Mouse (Mus musculus) MEL (cell line): ENCODE results near the gene Wap. TPM values are rescaled to one million over a fixed set of nuclear protein-coding genes. Genes with fewer than 3 reads are reported as not detected.

Source experiments
- DNase-seq: peaks from one replicate; pipeline ENCODE4 v3.0.0; 2011; ENCODE audit warnings: low read depth, low spot score
- H3K27ac ChIP-seq: 2 replicates; pipeline ENCODE4 v1.5.1; 2012; ENCODE audit warnings: low read depth, mild to moderate bottlenecking, control low read depth, low read length, moderate library complexity; ENCODE audit not compliant: control insufficient read depth
- H3K27me3 ChIP-seq, 2 experiments: fragments of 150-350 bp in 1 of 2; sonication (generic) in 1 of 2; 2 replicates each; pipeline ENCODE4 v1.6.1; 2012; ENCODE audit warnings: low read length in 2 of 2, mild to moderate bottlenecking in 2 of 2, improper control_type of control experiment in 1 of 2, moderate library complexity in 1 of 2; ENCODE audit not compliant: insufficient read depth in 2 of 2, control insufficient read depth in 1 of 2
- H3K36me3 ChIP-seq, 2 experiments: 2 replicates each; pipeline ENCODE4 v1.6.1; 2012 to 2014; ENCODE audit warnings: low read length in 2 of 2, improper control_type of control experiment in 1 of 2, inconsistent platforms in 1 of 2, mild to moderate bottlenecking in 1 of 2; ENCODE audit not compliant: insufficient read depth in 2 of 2, control insufficient read depth in 1 of 2
- H3K4me1 ChIP-seq, 2 experiments: fragments of 150-350 bp in 1 of 2; sonication (generic) in 1 of 2; 2 replicates each; pipeline ENCODE4 v1.6.1; 2012; ENCODE audit warnings: low read length in 2 of 2, improper control_type of control experiment in 1 of 2, mild to moderate bottlenecking in 1 of 2; ENCODE audit not compliant: insufficient read depth in 2 of 2, control insufficient read depth in 1 of 2
- H3K4me3 ChIP-seq, 2 experiments: fragments of 150-350 bp in 1 of 2; sonication (generic) in 1 of 2; 2 replicates each; pipeline ENCODE4 v1.5.1; 2012; ENCODE audit warnings: low read depth in 2 of 2, low read length in 2 of 2, mild to moderate bottlenecking in 2 of 2, moderate library complexity in 2 of 2, control low read depth in 1 of 2, improper control_type of control experiment in 1 of 2; ENCODE audit not compliant: control insufficient read depth in 1 of 2, insufficient read depth in 1 of 2
- H3K79me2 ChIP-seq: 2 replicates; pipeline ENCODE4 v1.6.1; 2012; ENCODE audit warnings: mild to moderate bottlenecking, low read length, moderate library complexity; ENCODE audit not compliant: control insufficient read depth, poor library complexity, insufficient read depth
- H3K9ac ChIP-seq: 2 replicates; pipeline ENCODE4 v1.6.1; 2012; ENCODE audit warnings: low read depth, mild to moderate bottlenecking, control low read depth, low read length, moderate library complexity; ENCODE audit not compliant: control insufficient read depth, poor library complexity, severe bottlenecking
- H3K9me3 ChIP-seq: fragments of 150-350 bp; sonication (generic); replicated peaks from 2 replicates; pipeline ENCODE4 v1.6.1; 2012; ENCODE audit warnings: mild to moderate bottlenecking, low read length, improper control_type of control experiment, moderate library complexity; ENCODE audit not compliant: insufficient read depth
- CHD2 ChIP-seq: IDR thresholded peaks from 2 replicates; pipeline ENCODE4 v1.6.1; 2011; ENCODE audit warnings: low read length, improper control_type of control experiment
- CTCF ChIP-seq, 3 experiments: IDR thresholded peaks in 2 of 3; conservative IDR thresholded peaks in 1 of 3; 2 replicates each; pipeline ENCODE4 v1.5.1; 2011 to 2012; ENCODE audit warnings: low read length in 3 of 3, low read depth in 2 of 3, mild to moderate bottlenecking in 2 of 3, improper control_type of control experiment in 1 of 3, inconsistent platforms in 1 of 3, mixed read lengths in 1 of 3, moderate library complexity in 1 of 3; ENCODE audit not compliant: control insufficient read depth in 1 of 3, insufficient read depth in 1 of 3, poor library complexity in 1 of 3, severe bottlenecking in 1 of 3
- GABPA ChIP-seq: IDR thresholded peaks from 2 replicates; pipeline ENCODE4 v1.6.1; 2012; ENCODE audit warnings: low read depth, mild to moderate bottlenecking, inconsistent platforms, low read length, improper control_type of control experiment, moderate library complexity
- JUND ChIP-seq: IDR thresholded peaks from 2 replicates; pipeline ENCODE4 v1.6.1; 2011; ENCODE audit warnings: low read depth, mild to moderate bottlenecking, improper control_type of control experiment, low read length
- KAT2A ChIP-seq: conservative IDR thresholded peaks from 2 replicates; pipeline ENCODE4 v1.6.1; 2012; ENCODE audit warnings: low read depth, low read length, improper control_type of control experiment, inconsistent platforms
- MAFK ChIP-seq: IDR thresholded peaks from 2 replicates; pipeline ENCODE4 v1.6.1; 2011; ENCODE audit warnings: low read depth, mild to moderate bottlenecking, low read length, improper control_type of control experiment, borderline replicate concordance
- MEF2A ChIP-seq: IDR thresholded peaks from 2 replicates; pipeline ENCODE4 v1.6.1; 2014; ENCODE audit warnings: low read depth, mild to moderate bottlenecking, inconsistent platforms, low read length, improper control_type of control experiment; ENCODE audit not compliant: poor library complexity, insufficient replicate concordance, severe bottlenecking; ENCODE audit errors: extremely low read depth
- NRF1 ChIP-seq: IDR thresholded peaks from 2 replicates; pipeline ENCODE4 v1.6.1; 2014; ENCODE audit warnings: low read depth, mild to moderate bottlenecking, inconsistent platforms, low read length, improper control_type of control experiment, moderate library complexity; ENCODE audit not compliant: poor library complexity, insufficient read depth, severe bottlenecking
- RAD21 ChIP-seq: IDR thresholded peaks from 2 replicates; pipeline ENCODE4 v1.6.1; 2011; ENCODE audit warnings: mild to moderate bottlenecking, low read depth, low read length, improper control_type of control experiment
- RCOR1 ChIP-seq: IDR thresholded peaks from 2 replicates; pipeline ENCODE4 v1.6.1; 2012; ENCODE audit warnings: low read depth, mild to moderate bottlenecking, inconsistent platforms, low read length, improper control_type of control experiment
- TAL1 ChIP-seq: IDR thresholded peaks from 2 replicates; pipeline ENCODE4 v1.6.1; 2012; ENCODE audit warnings: mild to moderate bottlenecking, inconsistent platforms, low read length, moderate library complexity, mixed read lengths
- TBP ChIP-seq: IDR thresholded peaks from 2 replicates; pipeline ENCODE4 v1.8.0; 2011; ENCODE audit warnings: low read depth, low read length, improper control_type of control experiment
- USF1 ChIP-seq: IDR thresholded peaks from 2 replicates; pipeline ENCODE4 v1.6.1; 2014; ENCODE audit warnings: low read depth, mild to moderate bottlenecking, inconsistent platforms, low read length, improper control_type of control experiment, moderate library complexity
- ZC3H11A ChIP-seq: IDR thresholded peaks from 2 replicates; pipeline ENCODE4 v1.6.1; 2012; ENCODE audit warnings: low read depth, mild to moderate bottlenecking, inconsistent platforms, low read length, improper control_type of control experiment
- ZMIZ1 ChIP-seq: IDR thresholded peaks from 2 replicates; pipeline ENCODE4 v1.6.1; 2012; ENCODE audit warnings: low read depth, mild to moderate bottlenecking, inconsistent platforms, low read length, improper control_type of control experiment, moderate library complexity
- ZNF384 ChIP-seq: IDR thresholded peaks from 2 replicates; pipeline ENCODE4 v1.6.1; 2012; ENCODE audit warnings: low read depth, mild to moderate bottlenecking, inconsistent platforms, low read length, improper control_type of control experiment
- polyA plus RNA-seq, 2 experiments: library from polyadenylated mRNA; stranded (reverse) in 1 of 2; unstranded in 1 of 2; fragments of >175 nt in 1 of 2; fragments of >200 nt in 1 of 2; gene quantifications; 2 replicates each; pipeline versions ENCODE4 v1.2.1 to v1.2.4; 2012; ENCODE audit warnings: low replicate concordance in 2 of 2, low read depth in 1 of 2; ENCODE audit not compliant: insufficient read length in 2 of 2, insufficient read depth in 1 of 2, missing spikeins in 1 of 2
- total RNA-seq: library from RNA; depleted of rRNA; stranded (reverse); fragments of 300-350 nt; gene quantifications from 2 replicates; pipeline ENCODE4 v1.2.3, GENCODE M21; 2012

Gene Wap
- total and polyA plus RNA-seq, 3 experiments, result not detected

- Histone ChIP-seq H3K27ac (no peak overlapping the region), H3K4me1 (no peaks in the 10 kb centered on the region), H3K79me2 (no peaks in the 10 kb centered on the region), H3K27me3 (no peaks in the 10 kb centered on the region; a peak in 1 of 4 replicates), H3K9me3 (no peaks in the 10 kb centered on the region), H3K4me3 (no peak overlapping the region), H3K36me3 (no peaks in the 10 kb centered on the region), H3K9ac (no peak overlapping the region)
- no peak for DNase-seq
- TF ChIP-seq ZNF384 (no peak), ZC3H11A (no peak), RCOR1 (no peak), USF1 (no peak), TAL1 (no peak), RAD21 (no peak)
These were observed 36.3 kb upstream of the Wap start for GRCm38 (mm10) chr11:6674701-6675100.

- H3K9ac ChIP-seq, result no peak overlapping the region
- no peaks in the 10 kb centered on the region for H3K79me2 ChIP-seq
- no peak overlapping the region for H3K27ac ChIP-seq
- H3K36me3 ChIP-seq, result no peaks in the 10 kb centered on the region
- H3K9me3 ChIP-seq, result no peaks in the 10 kb centered on the region
- TF ChIP-seq GABPA, result no peak
- TF ChIP-seq NRF1, result no peak
- no peak for TF ChIP-seq RCOR1
- TF ChIP-seq JUND, result no peak
- TF ChIP-seq TBP, result no peak
- H3K4me3 ChIP-seq, result no peak overlapping the region
- DNase-seq, result no peak
- no peaks in the 10 kb centered on the region; a peak in 1 of 4 replicates for H3K27me3 ChIP-seq
- H3K4me1 ChIP-seq, result no peaks in the 10 kb centered on the region
These were observed 32.4 kb upstream of the Wap start for GRCm38 (mm10) chr11:6670826-6671225.

GRCm38 (mm10) chr11:6670044-6670443 is 31.6 kb upstream of the Wap start:
- H3K9ac ChIP-seq, result no peak overlapping the region
- no peaks in the 10 kb centered on the region for H3K79me2 ChIP-seq
- no peaks in the 10 kb centered on the region for H3K36me3 ChIP-seq
- no peaks in the 10 kb centered on the region for H3K4me1 ChIP-seq
- no peak overlapping the region for H3K27ac ChIP-seq
- no peak overlapping the region for H3K4me3 ChIP-seq
- no peak for DNase-seq
- no peaks in the 10 kb centered on the region for H3K9me3 ChIP-seq
- TF ChIP-seq ZMIZ1 (no peak), ZC3H11A (no peak), MEF2A (no peak), MAFK (no peak), CHD2 (no peak), USF1 (no peak), CTCF (IDR thresholded peaks at IDR 0.05 in 2 of 3, conservative IDR thresholded peaks at IDR 0.05 in 1 of 3; ENCODE audit: control insufficient read depth in 1 of 3, insufficient read depth in 1 of 3, low read depth in 2 of 3, low read length in 3 of 3, poor library complexity in 1 of 3, severe bottlenecking in 1 of 3) (no peak; a peak in 1 of 6 replicates), KAT2A (no peak)
- no peaks in the 10 kb centered on the region; a peak in 1 of 4 replicates for H3K27me3 ChIP-seq
